Mouse (Mus musculus) thymus, adult 2 months (tissue): ENCODE measurements around the gene C2cd5. TPM values are rescaled to one million over a fixed set of nuclear protein-coding genes. Genes with fewer than 3 reads are reported as not detected.
"Not testable (repeated sequence)": the region's sequence is repeated elsewhere in the genome, so short reads cannot be mapped to it uniquely, and the experiment has no call there.

Experiments
- DNase-seq: peaks from one replicate; pipeline ENCODE4 v3.0.0; 2021
- H3K27ac ChIP-seq: fragments of 200-500 bp; 2 replicates; pipeline ENCODE4 v1.5.1; 2012; ENCODE audit warnings: low read length, control low read depth; ENCODE audit not compliant: control insufficient read depth, insufficient read depth
- H3K27me3 ChIP-seq: fragments of 200-500 bp; 2 replicates; pipeline ENCODE4 v1.6.1; 2012; ENCODE audit warnings: mild to moderate bottlenecking, low read length, moderate library complexity, mixed read lengths; ENCODE audit not compliant: control insufficient read depth, insufficient read depth
- H3K36me3 ChIP-seq: fragments of 200-500 bp; 2 replicates; pipeline ENCODE4 v1.6.1; 2012; ENCODE audit warnings: mild to moderate bottlenecking, low read length, moderate library complexity; ENCODE audit not compliant: control insufficient read depth, insufficient read depth
- H3K4me1 ChIP-seq: fragments of 200-500 bp; replicated peaks from 2 replicates; pipeline ENCODE4 v1.6.1; 2012; ENCODE audit warnings: low read length; ENCODE audit not compliant: control insufficient read depth, insufficient read depth
- H3K4me3 ChIP-seq: fragments of 200-500 bp; 2 replicates; pipeline ENCODE4 v1.5.1; 2012; ENCODE audit warnings: mild to moderate bottlenecking, low read length, control low read depth, moderate library complexity; ENCODE audit not compliant: control insufficient read depth, insufficient read depth
- CTCF ChIP-seq: fragments of 200-500 bp; IDR thresholded peaks from 2 replicates; pipeline ENCODE4 v1.5.1; 2012; ENCODE audit warnings: mild to moderate bottlenecking, control low read depth, low read length, moderate library complexity, borderline replicate concordance; ENCODE audit not compliant: control insufficient read depth, poor library complexity, insufficient read depth; ENCODE audit errors: extremely low read depth
- POLR2A ChIP-seq: fragments of 200-500 bp; IDR thresholded peaks from 2 replicates; pipeline ENCODE4 v1.6.1; 2012; ENCODE audit warnings: mild to moderate bottlenecking, low read length, control low read depth, moderate library complexity; ENCODE audit not compliant: control insufficient read depth, poor library complexity, insufficient read depth; ENCODE audit errors: extremely low read depth
- WGBS: fragments of 180-500 bp; shearing (Covaris S2); methylation state at CpG from one replicate; pipeline ENCODE4 v1.1.7; 2018; 5-methylcytosine and 5-hydroxymethylcytosine counted together
- polyA plus RNA-seq: library from polyadenylated mRNA; depleted of rRNA; stranded (reverse); fragments of >200 nt; gene quantifications from 2 replicates; pipeline ENCODE4 v1.2.3, GENCODE M21; 2012

The C2cd5 gene
- polyA plus RNA-seq, 1 experiment: 36.2 TPM

DNA sequence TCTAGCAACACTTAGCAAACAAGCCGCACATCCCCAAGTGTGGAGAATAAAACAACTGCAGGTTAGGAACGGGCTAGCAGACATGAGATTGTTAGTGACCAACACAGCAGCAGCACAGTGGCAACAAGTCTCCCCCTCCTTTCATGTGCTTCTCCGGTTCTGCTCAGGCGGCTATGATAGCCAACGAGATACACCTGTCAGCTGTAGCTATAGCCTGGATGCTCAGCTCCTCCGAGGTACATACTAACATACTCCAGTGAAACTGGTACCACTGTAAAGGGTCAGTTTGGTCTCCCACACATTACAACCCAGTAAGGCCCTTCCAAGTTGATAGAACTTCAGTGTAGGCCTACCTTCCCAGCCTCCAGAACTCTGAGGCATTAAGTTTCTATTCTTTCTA is 76.2 kb downstream of the C2cd5 start:
- WGBS: 96% methylated on average over 6 of the region's 6 CpGs
- TF ChIP-seq POLR2A (no peak), CTCF (no peak)
- Histone ChIP-seq H3K36me3 (peaks cover 10% of the 10 kb centered on the region; the same call in 1 of the 2 replicates), H3K4me1 (no peaks in the 10 kb centered on the region), H3K27me3 (no peaks in the 10 kb centered on the region), H3K4me3 (no peak overlapping the region), H3K27ac (no peak overlapping the region)
- no peak for DNase-seq

DNA sequence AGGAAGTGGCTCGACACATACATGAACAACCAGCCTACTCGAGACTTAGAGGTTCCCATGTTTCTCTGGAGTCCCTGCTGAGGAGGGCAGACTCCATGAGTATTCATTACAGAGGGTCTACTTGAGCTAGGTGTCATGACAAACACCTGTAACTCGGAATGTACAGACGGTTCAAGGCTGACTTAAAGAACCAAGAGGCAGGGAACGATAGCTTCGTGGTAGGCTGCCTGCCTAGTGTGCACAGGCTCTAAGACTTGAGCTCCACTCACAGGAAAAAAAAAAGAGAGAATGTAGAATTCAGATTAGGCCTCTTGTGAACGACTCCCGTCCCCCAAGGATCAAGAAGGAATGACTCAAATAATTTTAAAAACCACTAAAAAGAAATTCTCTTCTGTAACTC is 78.2 kb downstream of the C2cd5 start:
- H3K4me1 ChIP-seq: no peaks in the 10 kb centered on the region
- H3K4me3 ChIP-seq: no peak overlapping the region
- H3K27me3 ChIP-seq: no peaks in the 10 kb centered on the region
- no peak overlapping the region for H3K27ac ChIP-seq
- TF ChIP-seq CTCF: no peak
- WGBS: 88% methylated on average over 8 of the region's 8 CpGs
- no peak for DNase-seq
- H3K36me3 ChIP-seq: no peaks in the 10 kb centered on the region; the same call in 1 of the 2 replicates

DNA sequence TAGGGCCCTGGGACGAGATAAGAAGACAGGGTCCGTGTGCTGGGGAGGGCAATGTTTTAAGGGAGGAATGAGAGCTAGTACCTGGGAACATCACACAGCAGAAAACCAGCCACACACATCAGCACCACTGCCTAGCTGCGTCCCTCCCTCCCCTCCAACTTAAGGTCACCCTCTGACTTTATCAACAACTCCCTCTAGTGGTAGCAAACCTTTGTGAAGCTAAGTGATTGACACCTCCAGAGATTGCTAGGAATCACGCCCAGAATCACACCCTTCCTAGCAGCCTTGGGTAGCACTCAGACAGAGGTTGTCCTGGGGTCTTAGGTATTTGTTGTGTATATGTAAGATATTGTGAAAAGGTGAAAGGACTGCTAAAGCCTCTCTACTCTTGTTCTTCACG is 79.3 kb downstream of the C2cd5 start:
- DNase-seq: peak; percentile 14

DNA sequence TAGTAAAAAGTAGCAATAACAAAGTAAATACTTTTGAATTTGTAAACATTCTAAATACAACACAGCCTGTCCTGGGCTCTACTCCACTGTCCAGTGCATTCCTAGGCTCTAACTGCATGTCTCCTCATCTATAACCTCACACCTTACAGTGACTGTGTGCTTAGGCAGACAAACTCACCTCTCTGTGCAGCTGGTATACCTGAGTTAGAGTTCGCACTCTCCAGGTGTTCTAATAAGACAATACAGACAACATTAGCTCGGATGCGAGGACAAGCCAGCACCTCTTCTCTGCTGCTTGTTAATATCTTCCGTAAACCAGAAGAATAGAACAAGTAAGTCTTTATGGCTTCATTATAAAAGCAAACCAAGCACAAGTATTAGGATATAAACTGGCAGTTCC is 79.8 kb downstream of the C2cd5 start:
- peaks cover 6% of the 10 kb centered on the region for H3K36me3 ChIP-seq
- over 99% methylated on average over 4 of the region's 4 CpGs for WGBS
- TF ChIP-seq POLR2A (no peak), CTCF (no peak)

More for the DNA sequence above, 79.3 kb downstream of the C2cd5 start:
- H3K27me3 ChIP-seq: no peaks in the 10 kb centered on the region
- WGBS: 83% methylated on average over 5 of the region's 5 CpGs
- peaks cover 6% of the 10 kb centered on the region for H3K36me3 ChIP-seq
- TF ChIP-seq POLR2A: no peak
- TF ChIP-seq CTCF: no peak
- H3K4me3 ChIP-seq: no peak overlapping the region
- no peak overlapping the region for H3K27ac ChIP-seq
- no peaks in the 10 kb centered on the region for H3K4me1 ChIP-seq

DNA sequence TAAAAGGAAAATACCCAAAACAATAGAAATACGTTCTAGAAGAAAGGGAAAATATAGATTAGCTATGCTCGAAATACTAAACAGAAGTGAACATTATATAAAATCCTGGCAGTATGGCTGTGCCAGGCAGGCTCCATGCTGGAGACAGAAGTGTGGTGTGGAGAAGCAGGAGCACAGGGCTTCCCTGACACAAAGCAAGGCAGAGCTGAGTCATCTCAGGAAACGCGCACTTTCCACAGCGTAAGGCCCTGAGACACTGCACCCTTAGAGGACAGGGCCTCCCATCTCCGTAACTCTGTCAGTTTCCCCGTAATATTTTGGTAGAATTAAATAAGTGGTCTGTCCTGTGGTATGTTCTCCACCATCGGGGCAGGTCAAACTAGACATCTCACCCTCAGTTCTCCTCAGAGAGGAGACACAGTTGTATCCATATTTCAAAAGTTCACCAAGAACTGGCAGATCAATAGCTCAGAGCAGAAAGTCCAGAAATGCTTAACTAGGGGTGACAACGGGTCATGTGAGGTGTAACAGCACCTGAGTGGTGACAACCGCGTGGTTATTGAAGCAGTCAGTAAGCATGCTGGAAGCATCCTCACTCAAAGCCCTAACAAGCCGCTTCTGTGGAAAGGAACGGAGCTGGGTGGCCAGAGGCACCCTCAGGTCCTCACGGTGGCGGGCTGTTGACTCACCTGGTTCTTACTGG is 87.3 kb downstream of the C2cd5 start:
- Histone ChIP-seq H3K4me1 (no peaks in the 10 kb centered on the region), H3K27ac (no peak overlapping the region), H3K27me3 (no peaks in the 10 kb centered on the region), H3K4me3 (no peak overlapping the region), H3K36me3 (peaks cover 32% of the 10 kb centered on the region)
- TF ChIP-seq POLR2A (no peak), CTCF (no peak)
- WGBS: 97% methylated on average over 15 of the region's 15 CpGs
- DNase-seq: no peak

More for the DNA sequence above, 79.8 kb downstream of the C2cd5 start:
- H3K27ac ChIP-seq: no peak overlapping the region
- no peak overlapping the region for H3K4me3 ChIP-seq
- no peaks in the 10 kb centered on the region for H3K27me3 ChIP-seq
- no peaks in the 10 kb centered on the region for H3K4me1 ChIP-seq
- no peak for DNase-seq

- no peak for TF ChIP-seq CTCF
- TF ChIP-seq POLR2A: no peak
- H3K27ac ChIP-seq: no peak overlapping the region
- DNase-seq: no peak
- peaks cover 26% of the 10 kb centered on the region for H3K36me3 ChIP-seq
- H3K27me3 ChIP-seq: no peaks in the 10 kb centered on the region
- no peak overlapping the region for H3K4me3 ChIP-seq
- no peaks in the 10 kb centered on the region for H3K4me1 ChIP-seq
- 95% methylated on average over 5 of the region's 5 CpGs for WGBS
Observed at GRCm38 (mm10) chr6:143008865-143009264, 91.1 kb downstream of the C2cd5 start.

- H3K4me1 ChIP-seq, H3K27me3 ChIP-seq, H3K36me3 ChIP-seq, H3K27ac ChIP-seq, H3K4me3 ChIP-seq, DNase-seq: not testable (repeated sequence)
- WGBS: 90% methylated on average over 9 of the region's 9 CpGs
Observed at GRCm38 (mm10) chr6:143005209-143005608, 94.7 kb downstream of the C2cd5 start.
